Mouse (Mus musculus): ENCODE results near the gene Cfap99.

Cfap99 gene

GRCm38 (mm10) chr5:34288154-34288716, at the start of gene Cfap99, which contains the start of gene Zfyve28:
TSS of gene Cfap99 (plus strand) at chr5:34288600.
TSS of gene Zfyve28 (minus strand) at chr5:34288449.
- peak; percentile 92 for DNase-seq (ENCODE audit: low spot score)

- DNase-seq (ENCODE audit: low spot score): peak; percentile 43
Measured at GRCm38 (mm10) chr5:34242224-34242963, 46.0 kb upstream of the Cfap99 start.

- DNase-seq (ENCODE audit: low spot score): no peak
Measured at GRCm38 (mm10) chr5:34243062-34243461, 45.3 kb upstream of the Cfap99 start.

GRCm38 (mm10) chr5:34246443-34246842, 42.0 kb upstream of the Cfap99 start:
- DNase-seq (ENCODE audit: low spot score): no peak

- DNase-seq (ENCODE audit: low spot score): no peak
Measured at GRCm38 (mm10) chr5:34249132-34249531, 39.3 kb upstream of the Cfap99 start.

- no peak for DNase-seq (ENCODE audit: low spot score)
Measured at GRCm38 (mm10) chr5:34250090-34250489, 38.3 kb upstream of the Cfap99 start.

- peak; percentile 27 for DNase-seq (ENCODE audit: low spot score)
Measured at GRCm38 (mm10) chr5:34251794-34252193, 36.6 kb upstream of the Cfap99 start.

- no peak for DNase-seq (ENCODE audit: low spot score)
Measured at GRCm38 (mm10) chr5:34252307-34252966, 36.0 kb upstream of the Cfap99 start.

GRCm38 (mm10) chr5:34252967-34253519, 35.4 kb upstream of the Cfap99 start:
- DNase-seq (ENCODE audit: low spot score): no peak

- DNase-seq (ENCODE audit: low spot score): no peak
Measured at GRCm38 (mm10) chr5:34254309-34254708, 34.1 kb upstream of the Cfap99 start.

GRCm38 (mm10) chr5:34255189-34255588, 33.2 kb upstream of the Cfap99 start:
- peak; percentile 33 for DNase-seq (ENCODE audit: low spot score)

- DNase-seq (ENCODE audit: low spot score): no peak
Measured at GRCm38 (mm10) chr5:34259172-34259816, 29.1 kb upstream of the Cfap99 start.

- no peak for DNase-seq (ENCODE audit: low spot score)
Measured at GRCm38 (mm10) chr5:34266065-34266464, 22.3 kb upstream of the Cfap99 start.

GRCm38 (mm10) chr5:34269197-34269920, 19.0 kb upstream of the Cfap99 start:
- no peak for DNase-seq (ENCODE audit: low spot score)

- no peak for DNase-seq (ENCODE audit: low spot score)
Measured at GRCm38 (mm10) chr5:34269921-34270465, 18.4 kb upstream of the Cfap99 start.

- DNase-seq (ENCODE audit: low spot score): peak; percentile 72
Measured at GRCm38 (mm10) chr5:34271743-34272142, 16.7 kb upstream of the Cfap99 start.

GRCm38 (mm10) chr5:34273251-34273681, 15.1 kb upstream of the Cfap99 start:
- no peak for DNase-seq (ENCODE audit: low spot score)

GRCm38 (mm10) chr5:34274268-34274667, 14.1 kb upstream of the Cfap99 start:
- no peak for DNase-seq (ENCODE audit: low spot score)

- DNase-seq (ENCODE audit: low spot score): no peak
Measured at GRCm38 (mm10) chr5:34274676-34275293, 13.6 kb upstream of the Cfap99 start.

- no peak for DNase-seq (ENCODE audit: low spot score)
Measured at GRCm38 (mm10) chr5:34276191-34276590, 12.2 kb upstream of the Cfap99 start.

- no peak for DNase-seq (ENCODE audit: low spot score)
Measured at GRCm38 (mm10) chr5:34276746-34277145, 11.7 kb upstream of the Cfap99 start.

Measured in embryo, embryonic 10 days (tissue).